Mouse (Mus musculus) midbrain, embryonic 14.5 days (tissue): ENCODE measurements around the gene Tmem189. TPM values are rescaled to one million over a fixed set of nuclear protein-coding genes. Genes with fewer than 3 reads are reported as not detected.

Experiments used
- ATAC-seq: fragments of 200-750 bp; cut with Nextera tagmentation; 2 replicates; pipeline ENCODE4 v1.8.0; 2017; ENCODE audit warnings: moderate number of reproducible peaks, moderate library complexity; ENCODE audit not compliant: low FRiP score, low TSS enrichment
- DNase-seq: peaks from one replicate; pipeline ENCODE4 v3.0.0-alpha.2; 2015
- H3K27ac ChIP-seq: fragments of 300-500 bp; sonication (generic); replicated peaks from 2 replicates; pipeline ENCODE4 v1.5.1; 2014; ENCODE audit warnings: mild to moderate bottlenecking, low read depth, low read length, moderate library complexity
- H3K27me3 ChIP-seq: fragments of 300-500 bp; sonication (generic); 2 replicates; pipeline ENCODE4 v1.6.1; 2014; ENCODE audit warnings: low read length, control low read depth, mixed read lengths; ENCODE audit not compliant: control insufficient read depth, insufficient read depth
- H3K36me3 ChIP-seq: fragments of 300-500 bp; sonication (generic); 2 replicates; pipeline ENCODE4 v1.6.1; 2014; ENCODE audit warnings: low read length, control low read depth; ENCODE audit not compliant: control insufficient read depth, insufficient read depth
- H3K4me1 ChIP-seq: fragments of 300-500 bp; sonication (generic); 2 replicates; pipeline ENCODE4 v1.6.1; 2014; ENCODE audit warnings: mild to moderate bottlenecking, antibody characterized with exemption, low read length, control low read depth; ENCODE audit not compliant: control insufficient read depth, insufficient read depth
- H3K4me2 ChIP-seq: fragments of 300-500 bp; sonication (generic); 2 replicates; pipeline ENCODE4 v1.6.1; 2014; ENCODE audit warnings: mild to moderate bottlenecking, low read length, moderate library complexity
- H3K4me3 ChIP-seq: fragments of 300-500 bp; sonication (generic); replicated peaks from 2 replicates; pipeline ENCODE4 v1.5.1; 2014; ENCODE audit warnings: low read depth, low read length
- H3K9ac ChIP-seq: fragments of 300-500 bp; sonication (generic); replicated peaks from 2 replicates; pipeline ENCODE4 v1.6.1; 2014; ENCODE audit warnings: mild to moderate bottlenecking, low read length, moderate library complexity
- H3K9me3 ChIP-seq: fragments of 300-500 bp; sonication (generic); 2 replicates; pipeline ENCODE4 v1.6.1; 2016; ENCODE audit warnings: low read length, control low read depth, mixed read lengths; ENCODE audit not compliant: control insufficient read depth
- WGBS: fragments of 180-500 bp; shearing (Covaris S2); extraction: QIAGEN DNeasy Blood & Tissue Kit; methylation state at CpG from one replicate; pipeline ENCODE4 v1.1.7; 2014; 5-methylcytosine and 5-hydroxymethylcytosine counted together
- polyA plus RNA-seq: library from polyadenylated mRNA; unstranded; fragments of >200 nt; fragmentation: Nextera tagmentation; extraction: Ambion mirVana; gene quantifications from 2 replicates; pipeline ENCODE4 v1.2.1, GENCODE M21; 2014

The Tmem189 gene
- polyA plus RNA-seq, 1 experiment from 2014 or later: 28.8 TPM

GRCm38 (mm10) chr2:167721159-167721882, 31.7 kb upstream of the Tmem189 start:
- ATAC-seq: no peak
- Histone ChIP-seq H3K9ac (no peak overlapping the region), H3K27me3 (no peaks in the 10 kb centered on the region), H3K4me3 (no peak overlapping the region), H3K27ac (no peak overlapping the region), H3K36me3 (no peaks in the 10 kb centered on the region), H3K9me3 (no peaks in the 10 kb centered on the region), H3K4me1 (no peaks in the 10 kb centered on the region), H3K4me2 (no peak overlapping the region)
- no peak for DNase-seq
- WGBS: 84% methylated on average over 11 of the region's 11 CpGs

GRCm38 (mm10) chr2:167719520-167719919, 29.9 kb upstream of the Tmem189 start:
- ATAC-seq (no peak), DNase-seq (no peak)
- Histone ChIP-seq H3K9ac (no peak overlapping the region), H3K36me3 (no peaks in the 10 kb centered on the region), H3K27ac (no peak overlapping the region), H3K4me1 (no peaks in the 10 kb centered on the region), H3K9me3 (no peaks in the 10 kb centered on the region), H3K27me3 (no peaks in the 10 kb centered on the region), H3K4me3 (no peak overlapping the region), H3K4me2 (no peak overlapping the region)
- WGBS: 81% methylated on average over 4 of the region's 4 CpGs

GRCm38 (mm10) chr2:167717208-167717607, 27.6 kb upstream of the Tmem189 start:
- no peak overlapping the region for H3K4me3 ChIP-seq
- H3K27me3 ChIP-seq: no peaks in the 10 kb centered on the region
- H3K27ac ChIP-seq: no peak overlapping the region
- H3K4me1 ChIP-seq: no peaks in the 10 kb centered on the region
- no peaks in the 10 kb centered on the region for H3K36me3 ChIP-seq
- H3K9ac ChIP-seq: no peak overlapping the region
- ATAC-seq (no peak), DNase-seq (no peak)
- H3K4me2 ChIP-seq: no peak overlapping the region
- H3K9me3 ChIP-seq: no peaks in the 10 kb centered on the region
- 80% methylated on average over 1 of the region's 1 CpGs for WGBS

- DNase-seq (no peak), ATAC-seq (no peak)
Observed at GRCm38 (mm10) chr2:167715008-167715407, 25.4 kb upstream of the Tmem189 start.

GRCm38 (mm10) chr2:167714298-167714697, 24.7 kb upstream of the Tmem189 start:
- Histone ChIP-seq H3K36me3 (no peaks in the 10 kb centered on the region), H3K27ac (no peak overlapping the region), H3K27me3 (no peaks in the 10 kb centered on the region), H3K4me2 (no peak overlapping the region), H3K4me1 (no peaks in the 10 kb centered on the region), H3K4me3 (no peak overlapping the region), H3K9me3 (no peaks in the 10 kb centered on the region), H3K9ac (no peak overlapping the region)
- 90% methylated on average over 6 of the region's 6 CpGs for WGBS
- DNase-seq (no peak), ATAC-seq (no peak)

More at GRCm38 (mm10) chr2:167715008-167715407, 25.4 kb upstream of the Tmem189 start:
- Histone ChIP-seq H3K4me3 (no peak overlapping the region), H3K4me2 (no peak overlapping the region), H3K9ac (no peak overlapping the region), H3K9me3 (no peaks in the 10 kb centered on the region), H3K4me1 (no peaks in the 10 kb centered on the region), H3K27ac (no peak overlapping the region), H3K36me3 (no peaks in the 10 kb centered on the region), H3K27me3 (no peaks in the 10 kb centered on the region)
- 75% methylated on average over 6 of the region's 6 CpGs for WGBS

- Histone ChIP-seq H3K36me3 (no peaks in the 10 kb centered on the region), H3K27me3 (no peaks in the 10 kb centered on the region), H3K4me1 (no peaks in the 10 kb centered on the region), H3K27ac (no peak overlapping the region), H3K9ac (no peak overlapping the region), H3K9me3 (no peaks in the 10 kb centered on the region), H3K4me3 (no peak overlapping the region), H3K4me2 (no peak overlapping the region)
- no peak for ATAC-seq
- 84% methylated on average over 19 of the region's 23 CpGs for WGBS
- DNase-seq: no peak
Observed at GRCm38 (mm10) chr2:167712872-167713821, 23.5 kb upstream of the Tmem189 start.

GRCm38 (mm10) chr2:167710574-167710973, 21.0 kb upstream of the Tmem189 start:
- H3K9ac ChIP-seq: no peak overlapping the region
- H3K27ac ChIP-seq: no peak overlapping the region
- 68% methylated on average over 6 of the region's 6 CpGs for whole genome bisulfite sequencing
- ATAC-seq: no peak
- no peak for DNase-seq
- H3K4me1 ChIP-seq: no peaks in the 10 kb centered on the region
- no peaks in the 10 kb centered on the region for H3K9me3 ChIP-seq
- H3K4me3 ChIP-seq: no peak overlapping the region
- H3K27me3 ChIP-seq: no peaks in the 10 kb centered on the region
- H3K4me2 ChIP-seq: no peak overlapping the region
- H3K36me3 ChIP-seq: no peaks in the 10 kb centered on the region

GRCm38 (mm10) chr2:167709969-167710368, 20.3 kb upstream of the Tmem189 start:
- Histone ChIP-seq H3K9ac (no peak overlapping the region), H3K4me1 (no peaks in the 10 kb centered on the region), H3K4me3 (no peak overlapping the region), H3K36me3 (no peaks in the 10 kb centered on the region), H3K9me3 (no peaks in the 10 kb centered on the region), H3K27ac (no peak overlapping the region), H3K4me2 (no peak overlapping the region), H3K27me3 (no peaks in the 10 kb centered on the region)
- DNase-seq: no peak
- no peak for ATAC-seq
- WGBS: 73% methylated on average over 6 of the region's 6 CpGs
